Mouse (Mus musculus) right cerebral cortex, postnatal 25 days (tissue): ENCODE data around the gene Sox13.
A peak's percentile ranks its signal among the peaks of the same experiment; 100 is the strongest.

ENCODE experiments used
- DNase-seq: peaks from one replicate; pipeline ENCODE4 v3.0.0; 2022

Gene Sox13

DNA sequence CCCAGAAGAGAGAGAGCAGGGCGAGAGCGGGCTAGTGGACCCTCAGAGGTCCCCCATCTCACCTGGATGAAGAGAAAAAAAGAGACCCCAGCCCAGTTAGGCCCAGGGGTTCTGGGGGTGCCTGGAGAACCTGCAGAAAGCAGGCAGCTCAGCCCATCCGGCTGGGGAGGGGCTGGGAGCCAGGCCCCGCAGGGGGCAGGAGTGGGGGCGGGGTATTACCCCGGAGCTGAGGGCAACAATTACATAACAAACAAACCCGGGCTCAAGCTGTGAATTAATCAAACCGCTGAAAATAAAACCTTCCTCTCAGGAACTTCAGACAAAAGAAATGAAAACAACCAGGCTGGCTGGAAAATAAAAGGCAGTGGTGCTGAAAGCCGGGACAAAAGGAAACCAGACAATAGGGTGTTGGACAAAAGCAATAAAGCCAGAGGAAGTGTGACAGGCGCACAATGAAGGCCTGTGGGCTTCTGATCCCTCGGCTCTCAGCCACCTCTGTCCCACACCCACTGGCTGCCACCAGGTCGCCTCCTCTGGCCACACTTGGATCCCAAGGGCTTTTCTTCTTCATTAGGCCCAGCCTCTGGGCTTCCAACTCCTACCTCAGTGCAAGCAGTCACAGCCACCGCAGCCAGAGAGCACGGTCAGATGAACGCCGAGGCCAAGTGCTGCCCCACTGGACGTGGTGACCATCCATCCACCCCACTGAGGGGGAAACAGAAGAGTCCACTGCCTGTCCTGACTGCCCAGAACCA lies 26.5 kb downstream of the Sox13 start:
- DNase-seq, result no peak

DNA sequence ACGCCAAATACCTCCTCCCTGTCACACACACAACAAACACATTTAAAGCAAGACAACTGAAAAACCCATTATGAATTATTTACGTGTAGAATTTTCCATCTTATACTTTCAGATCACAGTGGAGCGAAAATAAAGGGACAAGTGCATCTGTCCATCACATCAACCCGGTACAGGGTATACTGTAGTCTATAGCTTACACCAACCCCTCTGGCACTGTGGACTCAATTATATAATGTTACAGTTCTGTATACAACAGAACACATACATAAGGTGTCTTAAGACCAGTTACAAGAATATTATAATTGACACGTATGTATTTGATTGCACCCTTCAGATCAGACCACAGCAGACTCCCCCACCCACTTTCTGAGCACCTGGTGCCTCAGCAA lies 27.1 kb downstream of the Sox13 start:
- DNase-seq, result no peak

DNA sequence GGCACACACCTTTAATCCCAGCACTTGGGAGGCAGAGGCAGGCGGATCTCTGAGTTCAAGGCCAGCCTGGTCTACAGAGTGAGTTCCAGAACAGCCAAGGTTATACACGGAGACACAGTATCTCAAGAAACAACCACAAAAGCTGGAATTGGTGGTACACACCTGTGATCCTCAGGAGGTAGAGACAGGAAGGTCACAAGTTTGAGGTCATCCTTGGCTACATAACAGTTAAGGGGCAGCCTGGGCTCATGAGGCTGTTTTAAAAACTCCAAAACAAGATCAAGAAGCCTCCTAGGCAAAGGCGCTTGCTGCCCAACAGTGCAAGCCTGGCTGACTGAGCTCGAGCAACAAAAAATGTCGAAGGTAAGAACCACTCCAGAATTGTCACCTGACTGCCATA lies 27.5 kb downstream of the Sox13 start:
- DNase-seq, result no peak

DNA sequence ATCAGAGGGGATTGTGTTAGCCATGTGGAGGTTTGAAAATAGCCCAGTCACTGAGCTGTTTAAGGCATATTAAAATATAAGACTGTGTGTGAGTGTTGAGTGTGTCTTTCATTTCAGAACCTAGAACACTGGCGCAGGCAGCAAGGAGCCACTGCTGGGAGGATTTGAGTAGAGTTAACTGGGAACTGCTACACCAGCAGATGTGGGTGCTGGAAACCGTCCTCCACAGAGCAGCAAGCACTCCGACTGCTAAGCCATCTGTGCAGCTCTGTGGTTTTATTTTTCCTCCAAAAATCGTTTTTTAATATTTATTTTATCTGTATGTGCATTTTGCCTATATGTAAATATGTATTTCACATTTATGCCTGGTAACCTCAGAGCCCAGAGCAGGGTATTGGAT lies 29.5 kb downstream of the Sox13 start:
- DNase-seq, result no peak

DNA sequence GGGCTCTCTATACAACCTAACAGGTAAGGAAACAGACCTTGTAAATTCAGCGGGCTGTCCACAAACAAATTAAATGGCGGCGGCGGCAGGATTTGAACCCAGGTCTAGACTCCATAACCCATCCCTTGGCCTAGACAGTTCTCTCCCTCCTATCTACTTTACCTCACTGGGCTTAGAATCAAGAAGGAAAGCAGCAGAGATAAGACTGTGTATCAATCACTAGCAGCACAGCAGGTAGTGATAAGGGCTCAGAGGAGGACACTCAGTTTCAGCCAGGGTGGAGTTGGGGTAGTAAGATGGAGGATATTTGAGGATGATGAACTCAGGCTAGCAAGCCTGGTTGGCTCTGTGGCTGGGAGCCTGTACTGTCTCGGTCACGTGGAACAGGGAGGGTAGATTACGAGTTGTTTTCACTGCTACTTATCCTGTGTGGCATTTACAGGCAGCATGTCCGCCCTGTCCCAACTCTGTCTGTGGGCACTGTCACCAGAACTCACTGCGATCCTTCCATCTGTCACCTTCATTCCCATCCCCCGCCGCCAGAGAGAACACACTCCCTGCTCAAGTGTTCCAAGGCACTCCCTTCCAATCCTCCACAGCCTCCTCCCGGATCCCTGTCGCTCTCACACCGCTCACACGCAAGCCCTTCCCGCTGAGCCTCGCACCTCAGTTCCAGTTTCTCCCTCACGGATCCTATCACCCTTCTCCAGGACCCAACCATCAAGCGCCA lies 36.5 kb downstream of the Sox13 start:
- no peak for DNase-seq

DNA sequence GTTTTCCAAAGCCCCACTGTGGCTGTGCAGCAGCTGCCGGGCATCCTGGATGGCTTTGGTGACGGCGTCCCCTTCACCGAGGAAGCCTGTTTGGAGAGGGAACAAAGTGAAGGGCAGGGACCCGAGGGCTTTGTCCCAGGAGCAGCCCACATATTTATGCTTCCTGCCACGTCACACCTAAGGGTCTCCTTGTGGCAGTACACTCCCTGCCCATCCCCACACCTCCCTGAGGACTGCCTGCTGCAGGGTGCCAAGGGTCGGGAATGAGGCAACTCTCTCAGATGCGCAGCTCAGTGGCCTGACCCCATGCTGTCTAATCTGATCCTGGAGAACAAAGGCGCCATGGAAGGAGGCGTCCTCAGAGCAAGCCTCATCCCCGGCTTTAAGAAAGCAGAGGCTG lies 38.0 kb downstream of the Sox13 start:
- no peak for DNase-seq

DNA sequence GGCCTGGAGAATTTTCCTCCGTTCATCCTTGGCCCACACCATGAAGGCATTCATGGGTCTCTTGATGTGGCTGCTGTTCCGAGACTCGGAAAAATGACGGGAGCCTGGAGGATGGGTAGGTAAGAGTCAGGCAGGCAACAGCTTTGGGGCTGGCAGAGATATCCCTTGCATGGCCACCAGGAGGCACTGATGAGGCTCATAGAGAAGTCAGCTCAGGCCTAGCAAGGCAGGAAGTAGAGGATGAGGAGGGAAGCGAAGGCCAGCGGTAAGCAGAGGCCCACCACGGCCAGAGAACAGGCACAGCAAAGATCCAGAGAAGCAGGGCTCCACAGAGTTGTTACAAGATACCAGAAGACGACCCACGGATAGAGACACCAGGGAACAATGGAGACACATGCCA lies 38.7 kb downstream of the Sox13 start:
- DNase-seq, result no peak

DNA sequence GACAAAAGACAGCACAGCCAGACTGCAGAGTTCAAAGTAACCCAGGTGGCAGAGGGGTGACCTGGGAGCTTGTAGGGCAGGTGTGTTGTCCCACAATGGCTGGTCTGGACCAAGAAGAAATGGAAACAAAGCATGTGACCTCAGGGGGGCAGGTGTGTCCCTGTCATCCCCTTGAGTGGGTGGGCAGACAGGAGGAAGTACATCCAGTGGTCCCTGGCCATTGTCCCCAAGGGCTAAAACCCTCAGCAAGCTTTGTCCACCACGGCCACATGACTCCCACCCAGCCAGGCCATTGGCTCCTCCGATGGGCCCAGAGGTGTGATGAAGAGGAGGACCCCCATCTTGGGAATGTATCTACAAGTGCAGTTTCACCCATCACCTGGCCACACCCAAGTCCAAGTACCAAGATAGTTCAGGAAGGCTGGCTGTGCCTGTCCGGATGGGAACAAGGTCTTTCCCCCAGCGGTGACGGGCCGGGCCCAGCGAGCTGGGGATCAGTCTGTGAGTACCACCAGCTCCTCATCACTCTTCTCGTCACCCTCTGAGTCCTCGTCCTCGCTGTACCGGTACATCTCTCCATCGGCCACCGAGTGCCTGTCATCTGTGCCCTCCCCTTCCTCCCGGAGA lies 40.9 kb downstream of the Sox13 start:
- DNase-seq, result no peak

DNA sequence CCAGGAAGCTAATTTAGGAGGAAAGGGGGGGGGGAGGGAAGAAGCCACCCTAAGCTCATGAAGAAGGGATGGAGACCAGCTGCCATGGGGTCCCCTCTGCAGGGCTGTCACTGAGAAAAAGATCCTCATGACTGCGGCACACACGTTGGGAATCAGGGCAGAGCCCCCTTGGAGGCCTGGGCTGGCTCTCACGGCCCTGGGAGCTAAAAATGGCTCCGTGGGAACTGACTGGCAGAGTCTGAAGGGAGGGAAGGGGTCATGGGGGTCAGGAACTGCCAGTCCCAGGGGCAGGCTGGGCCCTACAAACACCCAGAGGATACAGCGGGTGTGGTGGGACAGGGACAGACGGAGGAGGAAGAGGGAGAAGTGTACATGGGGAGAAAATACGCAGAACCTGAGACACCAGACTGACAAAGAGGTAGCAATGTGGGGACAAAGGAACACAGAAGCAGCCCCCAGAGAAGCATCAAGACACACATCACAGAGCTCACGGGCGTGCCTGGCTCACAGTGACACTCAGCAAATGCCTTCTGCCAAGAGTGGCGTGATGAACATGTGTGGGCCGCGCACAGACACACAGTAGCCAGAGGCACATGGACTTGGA lies 41.5 kb downstream of the Sox13 start:
- DNase-seq, result no peak

DNA sequence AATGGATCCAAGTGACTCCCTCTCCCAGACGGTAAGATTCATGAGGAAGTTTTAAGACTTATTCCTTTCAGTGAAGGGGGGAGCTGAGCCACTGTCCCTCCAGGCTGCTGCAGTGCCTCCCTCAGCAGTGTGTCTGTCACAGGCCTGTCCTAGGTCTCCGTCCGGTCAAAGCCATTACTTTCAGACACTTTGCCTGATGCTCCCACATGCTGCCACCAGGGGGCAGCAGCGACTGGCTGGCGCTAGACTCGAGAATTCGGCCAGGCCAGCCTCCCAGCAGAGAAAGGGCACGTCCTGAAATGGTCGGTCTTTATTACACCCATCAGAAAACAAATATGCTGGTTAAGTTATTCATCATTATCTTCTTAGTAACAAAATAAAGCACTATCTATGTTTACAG lies 42.2 kb downstream of the Sox13 start:
- DNase-seq, result no peak

DNA sequence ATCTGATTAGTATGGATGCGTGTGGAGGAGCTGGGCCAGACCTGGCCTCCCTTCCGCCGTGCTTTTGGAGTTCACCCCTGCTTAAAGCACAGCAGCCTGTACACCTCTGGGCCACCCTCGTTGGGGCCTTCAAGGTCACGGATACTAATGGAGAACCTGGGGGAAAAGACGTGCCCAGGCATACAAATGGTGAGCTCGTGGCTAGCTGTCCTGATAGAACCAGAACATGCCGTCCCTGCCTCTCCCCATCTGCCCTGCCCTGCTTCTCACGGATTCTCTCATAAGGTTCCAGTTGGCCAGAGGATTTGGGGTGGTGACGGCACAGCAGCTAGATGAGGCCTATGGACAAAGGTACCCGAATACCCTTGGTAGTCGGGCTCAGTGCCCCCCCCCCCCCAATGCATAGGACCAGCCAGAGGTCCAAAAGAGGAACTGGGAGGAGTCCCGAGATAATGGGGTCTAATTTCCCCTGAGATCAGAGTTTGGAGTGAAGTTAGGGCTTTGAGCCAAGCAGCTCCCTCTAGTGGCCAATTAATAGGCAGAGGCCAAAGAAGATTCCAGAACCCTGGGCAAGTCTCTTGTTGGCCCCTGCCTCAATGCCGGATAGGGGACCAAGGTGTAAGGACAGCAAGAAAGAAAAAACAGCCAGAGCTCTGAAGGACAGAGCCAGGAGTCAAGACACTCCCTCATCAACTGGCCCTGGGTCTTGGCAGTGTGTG lies 43.7 kb downstream of the Sox13 start:
- no peak for DNase-seq

DNA sequence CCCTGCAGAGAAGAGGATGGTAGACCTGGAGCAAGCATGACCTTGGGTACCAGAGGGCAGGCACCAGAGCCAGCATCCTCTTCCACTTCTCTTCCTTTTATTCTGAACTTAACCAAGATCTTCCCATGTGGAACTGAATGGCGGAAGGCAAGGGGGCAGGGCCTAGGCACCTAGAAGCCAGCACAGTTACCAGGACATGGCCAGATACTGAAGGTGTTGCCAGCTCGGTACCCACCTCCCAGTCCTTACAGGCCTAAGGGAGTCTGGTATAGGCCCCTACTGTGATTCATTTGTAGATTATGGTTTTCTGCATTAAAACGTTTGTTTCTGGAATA lies 44.2 kb downstream of the Sox13 start:
- no peak for DNase-seq

DNA sequence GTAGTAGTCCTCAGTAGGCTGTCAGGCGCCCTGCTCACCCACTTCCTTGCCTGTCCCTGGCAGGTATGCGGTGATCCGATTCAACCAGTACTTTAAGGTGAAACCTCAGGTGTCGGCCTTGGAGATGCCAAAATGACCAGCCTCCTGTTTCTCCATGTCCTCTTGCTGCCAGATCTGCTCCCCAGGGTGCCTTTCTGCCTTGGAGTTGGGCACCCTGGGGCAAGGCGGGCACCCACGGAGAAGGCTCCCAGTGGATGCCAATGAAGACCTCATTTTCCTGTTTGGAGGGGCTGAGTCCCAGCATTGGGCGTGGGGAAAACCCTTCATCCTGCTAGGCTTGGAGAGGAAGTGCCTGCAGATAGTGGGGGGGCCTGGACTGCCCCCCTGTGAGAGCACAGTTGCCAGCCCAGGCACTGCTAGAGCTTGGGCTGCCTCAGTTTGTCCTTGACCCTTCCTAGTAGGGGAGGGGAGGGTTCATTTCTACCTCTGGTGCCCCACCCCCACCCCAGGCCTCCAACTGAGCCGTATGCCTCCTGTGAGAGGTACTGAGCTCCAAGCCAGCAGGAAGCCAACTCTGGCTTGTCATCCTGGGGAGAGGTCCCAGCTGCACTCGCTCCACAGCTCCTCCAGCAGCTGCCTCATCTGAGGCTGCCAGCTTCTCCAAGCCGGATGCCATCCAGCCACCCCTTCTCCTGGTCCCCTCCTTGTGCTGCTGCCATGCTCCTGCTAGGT lies 44.8 kb downstream of the Sox13 start:
- no peak for DNase-seq

DNA sequence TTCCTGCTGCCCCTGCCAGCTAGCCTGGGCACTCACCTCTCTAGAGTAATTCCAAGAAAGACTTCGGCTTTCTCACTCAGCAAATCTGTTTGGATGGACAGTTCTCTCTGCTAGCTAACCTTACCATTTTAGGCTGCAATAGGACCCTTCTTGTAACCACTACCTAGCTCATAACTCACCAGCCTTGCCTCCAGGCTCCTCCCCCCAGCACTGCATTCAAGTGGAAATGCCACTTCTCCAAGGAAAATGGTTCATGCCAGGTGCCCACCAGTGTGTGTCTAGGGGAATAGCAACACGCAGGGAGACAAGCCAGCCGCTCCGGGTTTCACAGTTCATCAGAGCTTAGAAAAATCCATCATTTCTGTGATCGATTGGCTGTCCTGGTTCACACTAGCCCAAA lies 46.6 kb downstream of the Sox13 start:
- no peak for DNase-seq

DNA sequence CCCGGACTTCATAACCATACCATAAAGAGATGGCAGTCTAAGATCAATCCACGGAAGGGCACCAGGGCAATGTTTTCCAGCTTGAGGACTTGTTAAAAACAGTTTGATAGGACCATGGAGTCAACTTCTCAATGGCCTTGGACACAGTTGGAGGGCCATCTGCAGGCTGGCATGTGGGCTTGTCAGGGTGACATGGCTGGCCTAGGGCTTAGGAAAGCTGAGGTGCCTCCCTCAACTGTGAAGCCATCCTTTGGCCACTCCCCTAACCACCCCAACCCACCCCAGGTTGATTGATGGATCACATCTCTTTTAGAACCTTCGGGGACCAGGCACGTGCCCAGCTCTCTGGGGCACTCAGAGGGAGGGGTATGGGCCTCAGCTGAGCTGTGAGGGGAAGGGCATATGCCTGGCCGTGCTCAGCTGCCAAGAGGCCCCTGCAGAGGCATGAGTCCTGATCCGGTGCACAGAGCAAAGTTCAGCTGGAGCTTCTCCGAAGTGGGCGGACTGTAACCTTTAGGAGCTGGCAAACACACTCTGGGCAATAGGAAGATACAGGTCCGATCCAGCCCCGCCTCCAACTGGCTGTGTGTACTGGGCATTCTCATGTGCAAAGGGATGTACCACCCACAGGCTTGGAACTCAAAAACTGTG lies 48.4 kb downstream of the Sox13 start:
- DNase-seq, result no peak

DNA sequence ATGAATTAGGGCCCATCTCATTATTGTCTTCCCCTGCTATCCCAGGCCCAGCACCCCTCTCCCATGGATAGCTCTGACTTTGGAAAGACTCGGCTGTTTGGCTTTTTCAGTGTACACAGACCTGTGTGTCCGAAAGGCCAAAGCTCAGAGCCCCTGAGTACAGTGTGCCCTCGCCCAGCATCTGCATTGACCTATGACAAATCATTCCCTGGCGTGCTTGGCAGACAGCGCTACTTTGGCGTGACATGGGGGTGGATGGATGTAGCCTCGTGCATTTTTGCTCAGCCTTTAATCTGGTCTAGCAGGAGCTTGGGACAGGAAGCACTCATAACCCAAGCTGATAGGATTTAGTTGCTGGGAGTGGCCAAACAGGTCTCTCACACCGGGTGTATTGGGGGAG lies 52.1 kb downstream of the Sox13 start:
- DNase-seq, result no peak

DNA sequence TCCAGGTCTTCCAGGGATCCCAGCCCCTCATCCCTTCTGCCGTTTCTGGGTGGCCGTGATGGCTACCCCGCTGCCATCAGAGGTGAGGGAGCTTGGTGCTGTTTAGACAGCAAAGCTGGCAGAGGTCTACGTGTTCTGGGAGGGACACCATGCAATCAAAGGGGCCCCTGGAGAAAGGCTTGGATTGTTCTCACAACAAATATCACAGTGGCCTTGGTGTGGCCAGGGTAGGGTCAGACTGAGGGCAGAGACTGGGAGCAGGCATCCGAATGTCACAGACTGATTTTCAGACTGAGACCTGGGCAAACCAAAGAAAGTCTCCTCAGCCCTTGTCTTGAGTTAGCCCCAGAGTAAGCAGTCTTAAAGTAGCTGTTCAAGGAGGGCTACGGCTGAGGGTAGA lies 52.7 kb downstream of the Sox13 start:
- no peak for DNase-seq

DNA sequence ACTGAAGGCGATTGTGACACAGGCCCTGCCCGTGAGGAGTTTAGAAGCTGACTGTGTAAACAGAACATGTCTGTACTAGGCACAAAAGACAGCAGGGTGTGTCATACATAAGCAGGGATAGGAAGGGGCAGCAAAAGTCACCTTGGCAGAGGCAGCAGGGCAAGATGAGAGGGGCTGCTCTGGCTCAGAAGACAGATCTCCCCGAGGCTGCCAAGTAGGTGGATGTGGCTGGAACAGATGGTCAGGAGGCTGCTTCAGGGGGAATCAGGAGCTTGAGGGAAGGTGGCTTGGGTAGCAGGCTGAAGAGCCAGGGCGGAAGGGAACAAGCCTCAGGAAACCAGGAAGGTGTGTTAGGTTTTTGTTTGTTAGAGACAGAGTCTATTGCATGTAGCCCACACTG lies 53.8 kb downstream of the Sox13 start:
- DNase-seq, result no peak

DNA sequence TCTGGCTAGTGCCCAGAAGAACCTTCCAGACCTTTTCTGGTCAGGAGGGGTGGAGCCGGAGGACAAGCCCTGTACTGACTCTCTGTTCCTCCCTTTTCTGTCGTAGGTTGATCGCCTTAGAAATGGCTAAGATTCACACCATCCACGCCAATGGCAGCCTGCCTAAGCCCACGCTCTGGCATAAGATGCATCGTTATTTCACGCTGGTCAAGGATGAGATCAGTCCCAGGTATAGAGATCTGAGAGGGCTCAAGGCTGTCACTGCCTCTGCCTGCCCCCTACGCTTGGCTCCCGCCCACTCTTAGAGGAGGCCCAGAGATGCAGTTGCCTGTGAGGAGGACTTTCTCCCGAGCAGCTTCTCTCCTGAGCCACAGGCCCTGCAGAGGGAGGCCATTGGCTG lies 55.5 kb downstream of the Sox13 start:
- DNase-seq, result peak; percentile 61

DNA sequence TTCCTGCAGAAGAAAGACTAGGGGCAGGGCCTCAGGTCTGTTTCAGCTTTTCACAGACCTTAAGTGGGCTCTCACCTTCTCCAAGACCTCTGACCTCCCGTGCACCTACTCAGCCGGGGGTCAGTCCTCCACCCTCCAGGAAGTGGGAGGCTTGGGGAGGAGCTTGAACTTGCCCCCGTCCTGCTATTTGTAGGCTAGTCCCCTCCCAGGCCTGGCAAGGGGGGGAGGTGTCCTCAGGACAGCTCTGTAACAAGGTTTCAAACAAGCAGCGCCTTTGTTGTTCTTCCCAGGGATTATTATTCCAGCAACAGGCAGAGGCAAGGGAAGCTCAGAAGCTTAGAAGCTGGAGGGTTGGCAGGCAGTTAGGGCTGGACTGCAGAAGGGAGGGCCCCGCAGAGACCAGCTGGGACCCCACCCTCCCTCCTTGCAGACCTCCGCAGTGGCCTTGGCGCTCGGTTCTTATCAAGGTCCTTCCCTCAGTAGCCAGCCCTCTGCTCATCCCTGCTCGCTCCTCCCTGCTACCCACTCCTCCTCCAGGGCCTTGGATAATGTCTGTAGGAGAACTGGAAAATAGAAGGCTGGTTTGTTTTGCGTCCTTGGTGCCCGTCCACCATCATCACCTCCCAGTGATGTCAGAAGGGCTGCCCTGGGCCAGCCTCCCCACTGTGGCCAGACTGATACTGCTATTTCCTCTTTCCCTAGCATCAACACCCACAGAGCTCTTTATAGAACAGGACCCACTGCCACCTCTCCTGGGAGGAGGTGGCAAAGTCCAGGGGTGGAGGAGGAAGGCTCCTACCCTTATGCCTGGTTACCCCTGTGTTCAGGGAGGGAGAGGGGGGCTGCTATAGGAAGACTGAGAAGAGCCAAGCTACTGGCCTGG lies 56.3 kb downstream of the Sox13 start:
- DNase-seq, result no peak
